Mouse (Mus musculus): ENCODE data around the gene Klk1. TPM values are rescaled to one million over a fixed set of nuclear protein-coding genes. Genes with fewer than 3 reads are reported as not detected.

Gene Klk1
- polyA plus RNA-seq, 2 experiments from 2014 or later: not detected

GRCm38 (mm10) chr7:44254930-44255329, 29.8 kb downstream of the Klk1 start:
- no peak for ATAC-seq

- ATAC-seq: no peak
Measured at GRCm38 (mm10) chr7:44257278-44257677, 32.1 kb downstream of the Klk1 start, which contains the start of gene Acp4. Acp4 (minus strand) TSS chr7:44257378.

GRCm38 (mm10) chr7:44260410-44260809, 35.2 kb downstream of the Klk1 start:
- no peak for ATAC-seq

GRCm38 (mm10) chr7:44261147-44261546, 36.0 kb downstream of the Klk1 start, which contains the start of gene Gm15517:
Gm15517 (plus strand) TSS chr7:44261447.
- ATAC-seq: no peak

GRCm38 (mm10) chr7:44262791-44263643, 37.9 kb downstream of the Klk1 start:
- peak; percentile 83 for ATAC-seq

- ATAC-seq: no peak
Measured at GRCm38 (mm10) chr7:44268117-44268516, 43.0 kb downstream of the Klk1 start.

- no peak for ATAC-seq
Measured at GRCm38 (mm10) chr7:44269397-44269796, 44.2 kb downstream of the Klk1 start.

- no peak for ATAC-seq
Measured at GRCm38 (mm10) chr7:44271309-44271708, 46.1 kb downstream of the Klk1 start.

GRCm38 (mm10) chr7:44272546-44272945, 47.4 kb downstream of the Klk1 start:
- no peak for ATAC-seq

GRCm38 (mm10) chr7:44273446-44273845, 48.3 kb downstream of the Klk1 start:
- ATAC-seq: no peak

GRCm38 (mm10) chr7:44274096-44274495, 48.9 kb downstream of the Klk1 start:
- no peak for ATAC-seq

GRCm38 (mm10) chr7:44275546-44275945, 50.4 kb downstream of the Klk1 start:
- no peak for ATAC-seq

- no peak for ATAC-seq
Measured at GRCm38 (mm10) chr7:44276461-44277249, 51.5 kb downstream of the Klk1 start.

GRCm38 (mm10) chr7:44277250-44277622, 52.1 kb downstream of the Klk1 start:
- ATAC-seq: no peak

Other genes with a start within 250 kb of the Klk1 start
- gene Klk1b9, start 249.3 kb upstream of the Klk1 start, polyA plus RNA-seq (2017; shearing (Covaris generic)): not detected
- not detected for gene Klk1b11, start 229.5 kb upstream of the Klk1 start, polyA plus RNA-seq (2017; shearing (Covaris generic))
- not detected for gene Klk1b26, start 213.2 kb upstream of the Klk1 start, polyA plus RNA-seq (2017; shearing (Covaris generic))
- gene Klk1b27, start 173.1 kb upstream of the Klk1 start, polyA plus RNA-seq (2017; shearing (Covaris generic)): 1 to 10 TPM; 1.2 to 3.9 TPM
- gene Klk1b21, start 123.0 kb upstream of the Klk1 start, polyA plus RNA-seq (2017; shearing (Covaris generic)): not detected
- gene Klk1b22, start 112.7 kb upstream of the Klk1 start, polyA plus RNA-seq (2017; shearing (Covaris generic)): not detected
- gene Klk1b16, start 88.6 kb upstream of the Klk1 start, polyA plus RNA-seq (2017; shearing (Covaris generic)): not detected
- not detected for gene Klk1b24, start 37.1 kb upstream of the Klk1 start, polyA plus RNA-seq (2017; shearing (Covaris generic))
- not detected for gene Klk1b3, start 27.2 kb upstream of the Klk1 start, polyA plus RNA-seq (2017; shearing (Covaris generic))
- not detected for gene Klk1b4, start 17.9 kb upstream of the Klk1 start, polyA plus RNA-seq (2017; shearing (Covaris generic))
- gene Klk1b5, start 9.4 kb upstream of the Klk1 start, polyA plus RNA-seq (2017; shearing (Covaris generic)): not detected
- not detected for gene Gm36864, start 10.8 kb downstream of the Klk1 start, polyA plus RNA-seq (2017; shearing (Covaris generic))
- gene 1700028J19Rik, start 21.3 kb downstream of the Klk1 start, polyA plus RNA-seq (2017; shearing (Covaris generic)): 1 to 10 TPM; 1.0 to 1.7 TPM
- gene 2410002F23Rik, start 21.4 kb downstream of the Klk1 start, polyA plus RNA-seq (2017; shearing (Covaris generic)): 10 to 100 TPM; 74.0 to 88.7 TPM
- not detected for gene Acp4, start 32.0 kb downstream of the Klk1 start, polyA plus RNA-seq (2017; shearing (Covaris generic))
- gene Gm15517, start 36.1 kb downstream of the Klk1 start, polyA plus RNA-seq (2017; shearing (Covaris generic)): not detected
- gene Clec11a, start 81.5 kb downstream of the Klk1 start, polyA plus RNA-seq (2017; shearing (Covaris generic)): under 1 TPM; 0.51 to 0.73 TPM
- not detected for gene Shank1, start 84.9 kb downstream of the Klk1 start, polyA plus RNA-seq (2017; shearing (Covaris generic))
- gene Syt3, start 158.7 kb downstream of the Klk1 start, polyA plus RNA-seq (2017; shearing (Covaris generic)): not detected
- gene 1700008O03Rik, start 160.5 kb downstream of the Klk1 start, polyA plus RNA-seq (2017; shearing (Covaris generic)): under 1 TPM; 0.59 to 0.66 TPM
- gene Lrrc4b, start 203.7 kb downstream of the Klk1 start, polyA plus RNA-seq (2017; shearing (Covaris generic)): not detected
- not detected for gene Aspdh, start 240.0 kb downstream of the Klk1 start, polyA plus RNA-seq (2017; shearing (Covaris generic))
- 10 to 100 TPM; 39.9 to 67.9 TPM for gene Josd2, start 242.6 kb downstream of the Klk1 start, polyA plus RNA-seq (2017; shearing (Covaris generic))